Mouse (Mus musculus) embryonic facial prominence, embryonic 12.5 days (tissue): ENCODE data around the gene Samhd1. TPM values are rescaled to one million over a fixed set of nuclear protein-coding genes. Genes with fewer than 3 reads are reported as not detected.

Experiments used
- ATAC-seq: fragments of 200-750 bp; cut with Nextera tagmentation; 2 replicates; pipeline ENCODE4 v1.8.0; 2017; ENCODE audit not compliant: insufficient number of reproducible peaks, insufficient read depth, low FRiP score, low TSS enrichment
- H3K27ac ChIP-seq: fragments of 300-500 bp; sonication (generic); 2 replicates; pipeline ENCODE4 v1.5.1; 2016; ENCODE audit warnings: mild to moderate bottlenecking
- H3K27me3 ChIP-seq: fragments of 300-500 bp; sonication (generic); 2 replicates; pipeline ENCODE4 v1.6.1; 2016; ENCODE audit warnings: mild to moderate bottlenecking, moderate library complexity
- H3K36me3 ChIP-seq: fragments of 300-500 bp; sonication (generic); 2 replicates; pipeline ENCODE4 v1.6.1; 2016; ENCODE audit warnings: mild to moderate bottlenecking
- H3K4me1 ChIP-seq: fragments of 300-500 bp; sonication (generic); 2 replicates; pipeline ENCODE4 v1.6.1; 2016
- H3K4me2 ChIP-seq: fragments of 300-500 bp; sonication (generic); replicated peaks from 2 replicates; pipeline ENCODE4 v1.6.1; 2016; ENCODE audit warnings: mild to moderate bottlenecking, moderate library complexity
- H3K4me3 ChIP-seq: fragments of 300-500 bp; sonication (generic); 2 replicates; pipeline ENCODE4 v1.5.1; 2016; ENCODE audit warnings: mild to moderate bottlenecking
- H3K9ac ChIP-seq: fragments of 300-500 bp; sonication (generic); 2 replicates; pipeline ENCODE4 v1.6.1; 2016; ENCODE audit warnings: mild to moderate bottlenecking, moderate library complexity
- H3K9me3 ChIP-seq: fragments of 300-500 bp; sonication (generic); 2 replicates; pipeline ENCODE4 v1.6.1; 2016; ENCODE audit warnings: mild to moderate bottlenecking, moderate library complexity
- WGBS: fragments of 180-500 bp; shearing (Covaris S2); methylation state at CpG from one replicate; pipeline ENCODE4 v1.1.7; 2016; 5-methylcytosine and 5-hydroxymethylcytosine counted together
- polyA plus RNA-seq: library from polyadenylated mRNA; unstranded; fragments of >200 nt; fragmentation: Nextera tagmentation; extraction: Ambion mirVana; gene quantifications from 2 replicates; pipeline ENCODE4 v1.2.1, GENCODE M21; 2016

Samhd1 gene
- polyA plus RNA-seq, 1 experiment from 2014 or later: 26.9 TPM

GRCm38 (mm10) chr2:157121766-157122165 lies 13.3 kb downstream of the Samhd1 start:
- Histone ChIP-seq H3K9ac (no peak overlapping the region), H3K9me3 (no peaks in the 10 kb centered on the region), H3K27me3 (no peaks in the 10 kb centered on the region), H3K4me2 (no peak overlapping the region), H3K27ac (no peak overlapping the region), H3K4me1 (no peaks in the 10 kb centered on the region), H3K4me3 (no peak overlapping the region), H3K36me3 (peaks cover 40% of the 10 kb centered on the region)
- 91% methylated on average over 8 of the region's 8 CpGs for WGBS
- ATAC-seq: no peak

DNA sequence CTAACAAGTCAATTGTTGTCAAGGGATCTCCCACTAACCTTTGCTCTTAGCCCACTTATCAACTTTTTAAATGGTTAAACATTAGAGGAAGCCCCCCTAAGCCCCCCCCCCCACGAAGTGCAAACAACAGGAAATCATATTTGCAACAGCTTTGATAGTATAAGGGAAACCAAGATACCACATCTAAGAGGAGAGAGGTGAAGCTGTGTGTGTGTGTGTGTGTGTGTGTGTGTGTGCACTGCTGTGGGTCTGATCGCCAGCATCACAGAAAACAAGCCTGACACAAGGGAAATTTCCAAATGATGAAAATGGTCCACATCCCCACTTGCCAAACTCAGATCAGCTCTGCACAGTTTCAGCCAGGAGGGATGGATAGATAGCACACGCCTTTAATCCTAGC lies 16.0 kb downstream of the Samhd1 start:
- WGBS: 68% methylated on average over 3 of the region's 3 CpGs
- H3K9me3 ChIP-seq: no peaks in the 10 kb centered on the region
- H3K4me2 ChIP-seq: no peak overlapping the region
- H3K9ac ChIP-seq: no peak overlapping the region
- no peaks in the 10 kb centered on the region for H3K27me3 ChIP-seq
- H3K27ac ChIP-seq: no peak overlapping the region
- no peak for ATAC-seq
- H3K4me1 ChIP-seq: no peaks in the 10 kb centered on the region
- peaks cover 27% of the 10 kb centered on the region for H3K36me3 ChIP-seq
- H3K4me3 ChIP-seq: no peak overlapping the region

DNA sequence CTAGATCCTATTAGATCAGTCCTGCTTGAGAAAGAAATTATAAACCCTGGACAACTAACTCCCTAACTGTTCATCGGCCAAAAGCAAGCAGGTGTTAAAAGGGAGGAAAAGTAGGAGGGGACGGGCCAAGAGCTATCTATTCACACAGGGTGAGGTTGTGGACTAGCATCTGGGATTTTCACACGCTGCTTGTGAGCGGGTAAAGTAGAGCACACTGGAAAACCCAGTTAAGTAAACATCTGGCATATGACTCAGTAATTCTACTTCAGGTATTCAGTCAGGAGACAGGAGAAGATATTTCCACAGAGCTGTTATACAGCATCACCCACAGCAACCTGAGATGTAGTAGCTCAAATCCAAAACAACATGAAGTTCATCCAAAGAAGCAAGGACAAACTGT lies 16.5 kb downstream of the Samhd1 start:
- no peak overlapping the region for H3K4me3 ChIP-seq
- H3K4me2 ChIP-seq: no peak overlapping the region
- no peak for ATAC-seq
- peaks cover 32% of the 10 kb centered on the region for H3K36me3 ChIP-seq
- H3K4me1 ChIP-seq: no peaks in the 10 kb centered on the region
- H3K27me3 ChIP-seq: no peaks in the 10 kb centered on the region
- H3K9ac ChIP-seq: no peak overlapping the region
- H3K27ac ChIP-seq: no peak overlapping the region
- 82% methylated on average over 4 of the region's 4 CpGs for WGBS
- no peaks in the 10 kb centered on the region for H3K9me3 ChIP-seq

DNA sequence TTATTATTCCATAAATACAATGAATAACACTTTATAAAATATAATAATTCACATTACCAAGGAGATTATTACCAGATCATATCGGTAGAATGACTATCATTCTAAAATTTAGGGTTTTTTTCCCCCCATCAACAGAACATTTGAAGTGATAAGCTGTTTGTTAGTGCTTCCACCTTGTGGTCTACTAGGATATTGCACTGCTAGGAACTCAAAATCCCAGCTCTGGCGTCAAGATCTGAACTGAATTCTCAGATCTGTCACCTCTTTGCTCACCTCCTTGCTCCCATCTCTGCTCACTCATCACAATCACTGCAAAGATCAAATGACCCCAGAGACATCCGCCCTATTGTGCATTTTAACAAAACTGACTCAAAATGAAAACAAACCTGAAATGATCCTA lies 18.1 kb downstream of the Samhd1 start:
- H3K9me3 ChIP-seq: no peaks in the 10 kb centered on the region
- H3K4me2 ChIP-seq: no peak overlapping the region
- H3K9ac ChIP-seq: no peak overlapping the region
- no peak overlapping the region for H3K4me3 ChIP-seq
- no peaks in the 10 kb centered on the region for H3K27me3 ChIP-seq
- H3K36me3 ChIP-seq: peaks cover 42% of the 10 kb centered on the region
- no peak overlapping the region for H3K27ac ChIP-seq
- WGBS: 23% methylated on average over 3 of the region's 3 CpGs
- ATAC-seq: no peak
- no peaks in the 10 kb centered on the region for H3K4me1 ChIP-seq

DNA sequence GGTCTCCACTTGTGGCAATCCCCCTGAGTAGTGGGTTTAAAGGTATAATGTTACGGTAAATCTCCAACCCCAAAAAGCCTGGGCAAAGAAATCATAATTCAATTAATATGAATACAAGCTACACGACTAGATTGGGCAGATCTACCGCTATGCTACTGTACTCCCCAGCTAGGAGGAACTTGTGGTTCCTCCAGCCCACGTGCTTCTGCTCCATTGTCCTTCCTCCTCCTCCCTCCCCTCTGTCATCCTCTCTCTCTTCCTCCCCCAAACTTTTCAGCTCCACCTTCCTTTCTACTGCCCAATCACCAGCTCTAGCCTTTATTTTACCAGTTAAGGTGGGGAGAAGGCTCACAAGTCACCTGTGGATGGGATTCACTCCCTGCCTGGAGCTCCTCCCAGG lies 26.8 kb downstream of the Samhd1 start:
- Histone ChIP-seq H3K9ac (no peak overlapping the region), H3K9me3 (no peaks in the 10 kb centered on the region), H3K36me3 (peaks cover 50% of the 10 kb centered on the region), H3K27ac (no peak overlapping the region), H3K4me3 (no peak overlapping the region), H3K4me2 (no peak overlapping the region), H3K4me1 (no peaks in the 10 kb centered on the region), H3K27me3 (no peaks in the 10 kb centered on the region)
- no peak for ATAC-seq
- WGBS: 86% methylated on average over 4 of the region's 4 CpGs

DNA sequence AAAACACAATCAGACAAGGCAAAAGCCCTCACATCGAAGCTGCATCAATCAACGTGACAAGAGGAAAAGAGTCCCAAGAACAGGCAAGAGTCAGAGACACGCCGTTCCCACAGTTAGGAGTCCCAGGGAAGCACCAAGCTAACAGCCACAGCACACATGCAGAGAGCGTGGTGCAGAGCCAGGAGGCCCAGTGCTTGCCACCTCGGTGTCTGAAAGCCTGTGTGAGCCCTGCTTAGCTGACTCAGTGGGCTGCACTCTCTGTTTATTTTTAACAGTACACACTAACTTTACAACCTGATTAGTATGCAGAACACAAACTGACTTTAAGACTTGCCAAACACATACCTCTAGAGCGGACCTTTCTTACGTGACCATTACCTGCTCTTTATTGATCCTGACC lies 30.6 kb downstream of the Samhd1 start:
- no peaks in the 10 kb centered on the region for H3K27me3 ChIP-seq
- H3K4me2 ChIP-seq: no peak overlapping the region
- no peak for ATAC-seq
- H3K27ac ChIP-seq: no peak overlapping the region
- no peak overlapping the region for H3K9ac ChIP-seq
- no peak overlapping the region for H3K4me3 ChIP-seq
- H3K9me3 ChIP-seq: no peaks in the 10 kb centered on the region
- no peaks in the 10 kb centered on the region for H3K4me1 ChIP-seq
- peaks cover 55% of the 10 kb centered on the region for H3K36me3 ChIP-seq
- WGBS: 93% methylated on average over 8 of the region's 8 CpGs

- peaks cover 49% of the 10 kb centered on the region for H3K36me3 ChIP-seq
- H3K4me1 ChIP-seq: no peaks in the 10 kb centered on the region
- no peaks in the 10 kb centered on the region for H3K27me3 ChIP-seq
- H3K4me3 ChIP-seq: no peak overlapping the region
- no peak overlapping the region for H3K4me2 ChIP-seq
- WGBS: 79% methylated on average over 2 of the region's 2 CpGs
- no peak overlapping the region for H3K27ac ChIP-seq
- ATAC-seq: no peak
- no peak overlapping the region for H3K9ac ChIP-seq
- no peaks in the 10 kb centered on the region for H3K9me3 ChIP-seq
Observed at GRCm38 (mm10) chr2:157102256-157102655, 32.8 kb downstream of the Samhd1 start.

DNA sequence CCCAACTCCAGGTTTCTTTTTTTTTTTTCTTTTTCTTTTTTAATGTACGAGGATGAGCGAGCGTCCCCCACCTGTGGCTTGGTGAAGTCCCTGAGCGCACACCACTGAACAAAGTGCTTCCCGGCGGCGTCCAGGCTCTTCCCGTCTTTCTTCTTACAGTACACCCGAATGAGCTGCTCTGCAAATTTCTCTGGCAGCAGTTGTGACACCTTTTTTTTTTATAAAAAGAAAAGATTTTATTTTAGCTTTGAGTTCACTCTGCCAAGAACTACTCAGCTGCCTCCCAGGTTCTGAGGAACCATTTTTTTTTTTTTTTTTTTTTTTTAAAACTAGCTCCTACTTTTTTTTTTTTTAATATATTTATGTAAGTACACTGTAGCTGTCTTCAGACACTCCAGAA lies 33.4 kb downstream of the Samhd1 start:
- Histone ChIP-seq H3K4me2 (no peak overlapping the region), H3K9me3 (no peaks in the 10 kb centered on the region), H3K36me3 (peaks cover 45% of the 10 kb centered on the region), H3K27ac (no peak overlapping the region), H3K4me3 (no peak overlapping the region), H3K4me1 (no peaks in the 10 kb centered on the region), H3K9ac (no peak overlapping the region), H3K27me3 (no peaks in the 10 kb centered on the region)
- WGBS: 96% methylated on average over 9 of the region's 9 CpGs
- ATAC-seq: no peak

- Histone ChIP-seq H3K27ac (no peak overlapping the region), H3K9me3 (no peaks in the 10 kb centered on the region), H3K4me2 (no peak overlapping the region), H3K4me1 (no peaks in the 10 kb centered on the region), H3K4me3 (no peak overlapping the region), H3K27me3 (no peaks in the 10 kb centered on the region), H3K9ac (no peak overlapping the region), H3K36me3 (peaks cover 45% of the 10 kb centered on the region)
- 93% methylated on average over 12 of the region's 12 CpGs for WGBS
- no peak for ATAC-seq
Observed at GRCm38 (mm10) chr2:157100319-157100605, 34.8 kb downstream of the Samhd1 start.

GRCm38 (mm10) chr2:157099532-157100318 lies 35.3 kb downstream of the Samhd1 start:
- ATAC-seq: no peak
- H3K4me1 ChIP-seq: no peaks in the 10 kb centered on the region
- no peak overlapping the region for H3K4me2 ChIP-seq
- no peaks in the 10 kb centered on the region for H3K27me3 ChIP-seq
- H3K36me3 ChIP-seq: peaks cover 39% of the 10 kb centered on the region
- 84% methylated on average over 12 of the region's 12 CpGs for WGBS
- no peak overlapping the region for H3K27ac ChIP-seq
- no peak overlapping the region for H3K9ac ChIP-seq
- H3K9me3 ChIP-seq: no peaks in the 10 kb centered on the region
- no peak overlapping the region for H3K4me3 ChIP-seq

DNA sequence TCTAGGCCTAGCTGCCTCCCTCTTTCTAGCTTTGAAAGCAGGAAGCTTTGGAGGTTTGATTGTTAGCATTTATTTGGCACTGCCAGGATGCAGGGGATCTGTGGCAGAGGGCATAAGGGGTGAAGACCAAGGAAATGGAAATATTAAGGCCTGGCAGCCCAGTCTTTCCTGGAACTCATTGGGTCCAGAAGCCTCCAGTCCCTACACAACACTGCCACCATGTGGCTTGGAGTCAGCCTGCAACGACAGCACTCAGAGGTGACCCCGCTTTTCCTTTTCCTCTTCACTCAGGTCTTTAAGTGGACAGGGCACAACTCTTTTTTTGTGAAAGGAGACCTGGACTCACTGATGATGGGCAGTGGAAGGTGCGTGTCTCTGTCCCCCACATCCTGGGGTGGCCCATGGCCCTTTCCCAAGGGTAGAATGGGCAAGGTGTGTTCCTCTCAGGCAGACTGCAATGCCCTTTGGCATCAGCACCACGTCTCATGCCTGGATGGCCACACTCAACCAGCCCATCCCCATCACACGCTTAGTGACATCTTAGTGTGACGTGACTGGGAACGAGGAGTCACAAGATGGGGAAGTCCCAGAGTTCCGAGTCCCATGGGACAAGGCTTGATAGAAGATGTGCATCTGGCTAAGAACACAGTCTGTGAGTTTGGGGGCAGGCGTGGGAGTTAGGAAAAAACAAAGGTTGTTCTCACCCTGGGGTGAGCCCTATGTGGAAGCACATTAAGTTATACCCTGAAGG lies 39.9 kb downstream of the Samhd1 start:
- Histone ChIP-seq H3K27me3 (no peaks in the 10 kb centered on the region), H3K36me3 (peaks cover 7% of the 10 kb centered on the region), H3K9me3 (no peaks in the 10 kb centered on the region), H3K4me2 (no peak overlapping the region), H3K9ac (no peak overlapping the region), H3K4me1 (no peaks in the 10 kb centered on the region), H3K4me3 (no peak overlapping the region), H3K27ac (no peak overlapping the region)
- WGBS: 60% methylated on average over 9 of the region's 9 CpGs
- ATAC-seq: 0 out of 2 replicates have a peak, but pooled peaks have one; percentile 37

DNA sequence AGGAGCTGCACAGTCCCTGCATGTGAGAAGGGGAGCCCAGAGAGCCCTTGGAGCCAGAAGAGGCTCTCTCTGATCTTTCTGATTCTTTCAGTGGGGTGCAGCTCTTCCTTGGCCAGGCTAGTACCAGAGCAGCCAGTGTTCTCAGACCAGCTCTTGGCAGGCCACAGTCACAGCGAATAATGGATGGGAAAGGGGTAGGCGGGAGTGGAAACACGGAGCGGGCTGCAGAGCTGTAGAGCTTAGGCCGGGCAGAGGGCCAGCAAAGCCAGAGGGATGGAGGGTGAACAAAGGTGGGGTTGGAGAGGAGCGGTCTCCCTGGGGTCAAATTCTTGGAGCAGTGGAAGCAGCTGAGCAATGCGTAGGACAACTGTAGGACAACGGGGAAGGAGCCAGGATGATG lies 43.0 kb downstream of the Samhd1 start:
- Histone ChIP-seq H3K4me3 (no peak overlapping the region), H3K36me3 (no peaks in the 10 kb centered on the region), H3K9ac (no peak overlapping the region), H3K4me2 (no peak overlapping the region), H3K9me3 (no peaks in the 10 kb centered on the region), H3K4me1 (no peaks in the 10 kb centered on the region), H3K27ac (no peak overlapping the region), H3K27me3 (no peaks in the 10 kb centered on the region)
- 70% methylated on average over 8 of the region's 8 CpGs for WGBS
- ATAC-seq: no peak
